Mouse (Mus musculus) liver, adult 2 months (tissue): Measurements from ENCODE around the gene Tmem164.
A peak's percentile ranks its signal among the peaks of the same experiment; 100 is the strongest.

Source experiments
- CTCF ChIP-seq: fragments of 200-500 bp; IDR thresholded peaks from 2 replicates; pipeline ENCODE4 v1.5.1; 2011; ENCODE audit warnings: low read depth, low read length, control low read depth
- POLR2A ChIP-seq: fragments of 200-500 bp; IDR thresholded peaks from 2 replicates; pipeline ENCODE4 v1.6.1; 2011; ENCODE audit warnings: low read length, control low read depth; ENCODE audit not compliant: insufficient read depth; ENCODE audit errors: extremely low read depth

- TF ChIP-seq POLR2A (no peak), CTCF (peak; percentile 44; the same call in 1 of the 2 replicates)
Observed at GRCm38 (mm10) chrX:142813146-142813545, 131.9 kb downstream of the Tmem164 start.
